Mouse (Mus musculus) stomach, postnatal 0 days (tissue): ENCODE data around the gene Trank1.

Source experiments
- CTCF ChIP-seq: IDR thresholded peaks from 2 replicates; pipeline ENCODE4 v1.5.1; 2016; ENCODE audit warnings: antibody characterized with exemption, low read depth, mild to moderate bottlenecking, moderate library complexity
- EP300 ChIP-seq: optimal IDR thresholded peaks from 2 replicates; pipeline ENCODE3; 2016; ENCODE audit warnings: antibody characterized with exemption

- no peak for TF ChIP-seq CTCF
- TF ChIP-seq EP300: no peak
Observed at GRCm38 (mm10) chr9:111285061-111285460, 26.5 kb upstream of the Trank1 start.
